Mouse (Mus musculus): ENCODE results near the gene Sbno2.

DNA sequence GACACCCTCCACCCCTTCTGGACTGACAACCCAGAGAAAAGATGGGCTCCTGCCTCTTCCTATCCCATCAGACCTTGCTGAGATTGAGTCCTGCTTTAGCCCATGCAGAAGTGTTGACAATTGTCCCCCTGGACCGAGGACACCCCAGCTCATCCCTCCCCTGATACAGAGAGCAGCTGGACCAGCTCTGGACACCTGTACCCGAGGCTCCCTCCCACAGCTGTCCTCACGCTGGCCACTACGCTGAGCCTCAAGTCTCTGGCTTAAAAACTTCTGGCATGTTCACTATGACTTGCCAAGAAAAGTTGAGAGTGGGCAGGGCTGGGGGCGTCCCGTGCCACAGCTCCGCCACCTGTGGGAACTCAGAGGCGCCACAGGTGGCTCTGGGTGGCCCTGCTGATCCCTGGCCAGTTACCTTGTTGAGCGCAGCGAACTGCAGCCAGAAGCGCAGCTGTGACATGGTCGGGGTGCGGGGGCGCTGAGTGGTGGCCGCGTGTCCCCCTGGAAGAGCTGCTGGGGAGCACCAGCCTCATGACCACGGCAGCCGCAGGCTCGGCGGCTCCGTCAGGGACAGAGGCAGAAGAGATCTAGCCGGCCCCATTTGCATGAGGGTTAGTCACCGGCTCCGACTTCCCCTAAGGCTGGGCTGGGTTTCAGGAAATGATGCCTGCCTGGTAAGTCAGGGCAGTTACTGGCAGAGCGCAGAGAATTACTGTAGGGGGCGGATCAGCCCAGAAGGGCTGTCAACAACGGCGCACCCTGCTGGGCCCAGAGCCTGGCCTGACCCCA lies 30.4 kb downstream of the Sbno2 start:
- peak; percentile 92 for TF ChIP-seq SIN3A (IDR thresholded peaks at IDR 0.05; ENCODE audit: low read length)
- peak in 1 of 2 experiments; percentile 92; a peak in 2 of 4 replicates for TF ChIP-seq CTCF (conservative IDR thresholded peaks at IDR 0.05 in 1 of 2, IDR thresholded peaks at IDR 0.05 in 1 of 2; ENCODE audit: low read depth in 2 of 2, low read length in 2 of 2)
- TF ChIP-seq ZNF384 (IDR thresholded peaks at IDR 0.05; ENCODE audit: low read depth, low read length), result no peak
- no peak for TF ChIP-seq CHD2 (IDR thresholded peaks at IDR 0.05; ENCODE audit: low read length)
- no peak for TF ChIP-seq ZKSCAN1 (IDR thresholded peaks at IDR 0.05; ENCODE audit: borderline replicate concordance, low read depth, low read length)
- TF ChIP-seq BHLHE40 (IDR thresholded peaks at IDR 0.05; ENCODE audit: low read depth, low read length), result peak; percentile 79
- TF ChIP-seq POLR2A (IDR thresholded peaks at IDR 0.05; ENCODE audit: low read depth, low read length), result peak; percentile 62
- TF ChIP-seq USF1 (IDR thresholded peaks at IDR 0.05; ENCODE audit: low read depth, low read length), result no peak

Data from CH12.LX (cell line).